In genomic region chr4:40312213-40312612, GRCm38 (mm10) we compare ENCODE assay signal across 18 mouse cellular contexts.
"Had no signal": no experiment of that assay in that cellular context is flagged by ENCODE, and none has a peak within 500 bp of the region (broad histone marks: within the 10 kb centered on the region; RNA-seq: fewer than 3 reads in every experiment).

No protein-coding gene starts in this region.

- ATAC-seq: midbrain, embryonic 13.5 days; midbrain, embryonic 15.5 days had no signal

- H3K9ac ChIP-seq: limb, embryonic 13.5 days; limb, embryonic 15.5 days; liver, embryonic 15.5 days; lung, embryonic 14.5 days; midbrain, embryonic 13.5 days; midbrain, embryonic 15.5 days; neural tube, embryonic 13.5 days; neural tube, embryonic 15.5 days; stomach, embryonic 15.5 days had no signal

- H3K4me1 ChIP-seq: limb, embryonic 13.5 days; limb, embryonic 15.5 days; liver, embryonic 15.5 days; midbrain, embryonic 15.5 days; stomach, embryonic 15.5 days had no signal

- H3K4me3 ChIP-seq: limb, embryonic 13.5 days; limb, embryonic 15.5 days; liver, embryonic 15.5 days; midbrain, embryonic 13.5 days; midbrain, embryonic 15.5 days; neural tube, embryonic 13.5 days; neural tube, embryonic 15.5 days; stomach, embryonic 15.5 days had no signal

- H3K36me3 ChIP-seq: limb, embryonic 13.5 days; limb, embryonic 15.5 days; liver, embryonic 15.5 days; midbrain, embryonic 13.5 days; midbrain, embryonic 15.5 days; neural tube, embryonic 13.5 days; neural tube, embryonic 15.5 days; stomach, embryonic 15.5 days had no signal

- H3K27me3 ChIP-seq: limb, embryonic 13.5 days; limb, embryonic 15.5 days; liver, embryonic 15.5 days; midbrain, embryonic 13.5 days; midbrain, embryonic 15.5 days; neural tube, embryonic 13.5 days; neural tube, embryonic 15.5 days; stomach, embryonic 15.5 days had no signal

- H3K4me2 ChIP-seq: limb, embryonic 13.5 days; limb, embryonic 15.5 days; liver, embryonic 15.5 days; lung, embryonic 14.5 days; midbrain, embryonic 11.5 days; midbrain, embryonic 13.5 days; midbrain, embryonic 15.5 days; neural tube, embryonic 13.5 days; neural tube, embryonic 15.5 days; stomach, embryonic 15.5 days had no signal

- H3K27ac ChIP-seq: limb, embryonic 13.5 days; limb, embryonic 15.5 days; liver, embryonic 15.5 days; midbrain, embryonic 13.5 days; midbrain, embryonic 15.5 days; neural tube, embryonic 13.5 days; neural tube, embryonic 15.5 days; stomach, embryonic 15.5 days; stomach, postnatal 0 days had no signal

- H3K9me3 ChIP-seq: limb, embryonic 13.5 days; limb, embryonic 15.5 days; liver, embryonic 15.5 days; midbrain, embryonic 13.5 days; midbrain, embryonic 15.5 days; neural tube, embryonic 13.5 days; neural tube, embryonic 15.5 days; stomach, embryonic 15.5 days had no signal

- DNase-seq: lung, adult 18-20 months; lung, embryonic 14.5 days; lung, postnatal 10 days; lung, postnatal 4 days; right cerebral cortex, postnatal 14 days; thymus, adult 2 months; thymus, postnatal 14 days; thymus, postnatal 36 days had no signal
